Mouse (Mus musculus) granulocyte monocyte progenitor cell, adult 5-6 weeks (primary cell): ENCODE results near the gene Ebf1. TPM values are rescaled to one million over a fixed set of nuclear protein-coding genes. Genes with fewer than 3 reads are reported as not detected.

Experiments used
- ATAC-seq: replicated peaks from 2 replicates; pipeline ENCODE4 v1.8.0; 2016; ENCODE audit warnings: mild to moderate bottlenecking, moderate TSS enrichment, inconsistent platforms; ENCODE audit not compliant: poor library complexity, severe bottlenecking
- total RNA-seq, 2 experiments: library from RNA; stranded (forward) in 1 of 2; stranded (reverse) in 1 of 2; fragments of 200-712, 200-1000 nt in 1 of 2; fragments of >200 nt in 1 of 2; fragmentation: Nextera tagmentation in 1 of 2; gene quantifications; 2 replicates each; pipeline ENCODE4 v1.2.3; 2014 to 2017

Ebf1 gene
- total RNA-seq, 2 experiments from 2014 or later, result not detected

DNA sequence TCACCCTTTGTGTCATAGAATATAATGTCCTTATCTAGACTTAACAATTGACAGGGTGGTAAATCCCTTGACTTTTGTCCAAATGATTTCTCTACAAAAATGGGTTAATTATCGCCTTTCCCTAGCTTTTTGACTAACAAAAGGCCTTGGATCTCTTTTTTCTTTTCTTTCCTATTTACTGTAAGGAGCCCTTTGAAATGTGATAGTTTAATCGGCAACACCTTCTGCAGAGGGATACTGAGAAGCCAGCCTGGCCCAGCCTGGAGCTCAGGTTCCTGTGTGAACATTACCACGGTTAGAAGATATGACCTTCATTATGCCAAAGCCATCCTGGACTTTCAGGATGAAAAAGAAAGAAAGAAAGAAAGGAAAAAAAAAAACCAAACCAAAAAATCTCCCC is 150.2 kb downstream of the Ebf1 start:
- ATAC-seq, result no peak

DNA sequence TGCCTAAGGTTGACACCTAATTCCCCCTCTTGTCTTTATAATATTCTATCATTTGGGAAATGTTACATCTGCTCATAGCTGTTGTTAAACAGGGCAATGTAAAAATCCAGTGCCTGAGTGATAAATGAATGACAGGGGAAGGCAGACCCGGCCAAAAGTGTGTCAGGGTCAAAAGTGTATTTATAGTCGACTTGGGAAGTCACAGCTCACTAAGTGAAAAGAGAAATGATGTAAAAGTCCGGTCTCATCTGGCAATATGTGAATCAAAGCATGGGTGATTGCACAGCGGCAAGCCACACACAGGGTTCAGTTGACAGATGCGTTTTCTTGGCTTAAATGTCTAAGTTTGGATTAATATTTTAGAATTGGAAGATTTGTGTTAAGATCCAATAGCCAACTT is 151.2 kb downstream of the Ebf1 start:
- no peak for ATAC-seq

DNA sequence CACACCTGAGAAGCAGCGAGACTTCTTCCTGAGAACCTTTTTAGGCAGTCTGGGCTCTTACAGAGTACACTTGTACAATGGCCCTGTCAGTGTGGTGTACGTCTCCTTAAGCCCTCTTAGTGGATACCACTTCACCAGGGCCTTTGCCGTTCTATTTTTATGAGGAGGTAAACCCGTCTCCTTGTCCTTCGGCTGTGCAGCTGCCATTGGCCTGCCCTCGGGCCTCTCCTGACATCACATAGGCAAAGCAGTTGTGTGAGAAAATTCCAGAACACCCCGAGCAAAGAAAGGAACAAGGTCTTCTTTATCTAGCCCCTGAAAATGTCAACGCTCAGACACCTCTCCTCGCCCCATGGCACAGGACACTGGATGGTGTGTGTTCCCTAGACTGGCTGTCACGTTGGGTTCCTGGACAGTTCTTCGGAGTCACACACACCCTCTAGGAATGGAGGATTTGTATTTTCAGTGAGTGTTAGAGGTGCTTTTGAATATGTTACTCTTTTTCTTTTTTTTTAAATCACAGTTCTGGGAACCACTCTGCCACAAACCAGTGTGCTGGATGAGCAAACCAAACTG is 154.0 kb downstream of the Ebf1 start:
- ATAC-seq, result no peak

DNA sequence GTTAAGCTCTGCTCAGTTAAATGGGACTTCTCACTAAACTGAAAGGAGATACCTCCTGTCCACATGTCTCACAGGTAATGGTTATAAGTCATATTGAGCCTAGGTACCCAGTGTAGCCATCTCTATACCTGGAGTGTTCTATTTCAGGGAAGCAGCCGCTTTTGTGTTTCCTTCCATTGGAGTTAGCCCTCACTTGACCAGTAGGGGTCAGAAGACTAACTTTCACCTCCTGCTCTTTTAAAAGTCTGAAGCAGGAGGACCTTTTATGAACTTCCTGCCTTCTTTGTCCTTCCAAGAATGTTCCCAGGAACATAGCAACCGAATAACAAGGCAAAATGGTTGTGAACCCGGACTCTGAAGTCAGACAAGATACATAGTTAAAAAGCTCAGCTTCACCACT is 157.3 kb downstream of the Ebf1 start:
- ATAC-seq, result no peak; the same call in 1 of the 2 replicates

DNA sequence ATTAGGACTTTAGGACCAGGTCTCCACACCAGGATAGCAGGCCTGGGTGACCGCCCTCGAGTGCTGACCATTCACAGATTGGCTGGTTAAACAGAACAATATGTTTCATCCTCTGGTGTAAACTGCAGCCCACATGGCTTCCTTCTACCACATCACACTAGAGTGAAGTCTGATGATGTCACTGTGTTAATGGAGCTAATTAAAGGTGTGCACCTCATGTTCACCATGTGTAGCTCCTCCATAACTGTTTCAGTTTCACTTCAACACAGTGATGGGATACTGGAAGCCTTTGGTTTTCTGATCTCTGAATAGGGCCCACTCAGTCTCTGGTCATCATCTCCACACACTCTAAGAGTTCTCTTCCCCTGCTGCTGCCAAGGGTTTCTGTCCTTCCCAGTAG is 158.4 kb downstream of the Ebf1 start:
- no peak for ATAC-seq

DNA sequence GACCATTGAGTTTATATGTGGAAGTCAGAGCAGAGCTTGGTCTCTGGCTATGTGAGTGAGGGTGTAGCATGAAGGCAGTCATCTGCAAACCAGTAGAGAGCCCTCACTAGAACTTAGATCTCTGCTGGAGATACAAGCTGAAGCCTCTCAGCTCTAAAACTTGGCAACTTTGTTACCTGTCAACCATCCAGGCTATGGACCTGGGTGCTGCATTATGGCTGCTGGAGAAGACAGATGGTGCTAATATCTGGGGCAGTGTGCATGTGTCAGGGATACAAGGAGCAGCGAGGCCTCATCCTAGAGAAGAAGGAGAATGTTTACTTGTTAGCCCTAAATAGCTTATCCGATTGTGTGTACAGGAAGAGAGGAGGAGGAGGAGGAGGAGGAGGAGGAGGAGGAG is 159.4 kb downstream of the Ebf1 start:
- no peak for ATAC-seq

DNA sequence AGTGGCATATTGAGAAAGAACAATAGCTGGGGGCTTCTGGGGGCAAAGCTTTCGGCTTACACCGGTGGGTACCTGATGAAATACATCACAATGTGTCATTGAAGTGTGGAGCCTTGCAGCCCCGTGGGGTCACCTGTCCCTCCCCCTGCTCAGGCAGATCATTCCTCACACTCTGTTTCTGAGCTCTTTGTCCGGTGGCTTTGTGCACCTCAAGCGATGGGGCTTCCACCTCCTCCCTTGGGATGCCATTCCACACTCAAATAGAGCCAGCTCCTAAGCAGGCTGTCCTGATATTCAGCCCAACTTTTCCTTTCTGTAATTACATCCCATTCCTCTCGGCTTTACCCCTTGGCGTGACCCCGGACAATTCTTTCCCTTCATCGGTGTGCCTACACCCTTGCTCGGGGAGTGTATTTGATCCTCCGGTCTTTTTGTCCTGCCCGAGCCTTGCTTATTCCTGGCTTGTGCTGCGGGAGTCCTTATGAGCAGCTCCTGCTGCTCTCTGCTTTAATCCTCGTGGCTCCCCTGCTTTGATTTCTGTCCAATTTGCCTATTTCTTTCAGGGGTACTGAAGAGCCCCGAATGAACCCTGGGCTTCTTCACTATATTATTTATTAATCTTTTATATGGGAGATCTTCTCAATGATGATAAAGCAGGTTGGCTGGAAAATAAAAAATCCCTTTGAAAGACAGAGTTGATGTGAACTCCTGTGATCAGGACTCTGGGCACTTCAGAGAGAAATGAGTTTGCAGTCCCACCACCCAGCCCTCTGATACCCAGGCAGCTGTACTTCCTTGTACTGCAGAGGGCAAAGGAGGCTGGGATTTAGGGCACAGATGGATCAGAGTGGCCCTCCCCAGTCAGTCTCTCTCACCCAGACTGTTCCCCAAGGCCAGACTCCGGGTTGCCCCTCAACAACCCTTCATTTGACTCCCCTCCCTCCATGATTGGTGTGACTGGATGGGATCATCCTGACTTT is 160.5 kb downstream of the Ebf1 start:
- no peak for ATAC-seq

DNA sequence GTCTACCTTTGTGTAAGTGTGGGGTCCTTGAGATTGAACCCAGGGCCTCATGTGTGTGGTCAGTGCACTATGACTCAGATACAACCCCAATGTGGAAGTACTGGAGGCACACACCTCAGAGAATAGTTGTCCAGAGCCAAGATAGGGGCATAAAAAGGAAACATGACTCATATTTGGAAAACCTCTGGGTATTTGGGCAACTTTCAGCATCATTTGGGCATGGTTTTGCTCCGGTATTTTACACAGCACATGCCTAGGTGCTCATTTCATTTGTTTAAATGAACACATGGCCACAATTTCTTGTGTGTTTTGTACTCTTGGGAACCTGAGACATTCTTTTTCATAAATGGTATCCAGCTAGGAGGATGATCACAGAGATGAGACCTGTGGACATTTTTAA is 161.9 kb downstream of the Ebf1 start:
- ATAC-seq, result no peak

DNA sequence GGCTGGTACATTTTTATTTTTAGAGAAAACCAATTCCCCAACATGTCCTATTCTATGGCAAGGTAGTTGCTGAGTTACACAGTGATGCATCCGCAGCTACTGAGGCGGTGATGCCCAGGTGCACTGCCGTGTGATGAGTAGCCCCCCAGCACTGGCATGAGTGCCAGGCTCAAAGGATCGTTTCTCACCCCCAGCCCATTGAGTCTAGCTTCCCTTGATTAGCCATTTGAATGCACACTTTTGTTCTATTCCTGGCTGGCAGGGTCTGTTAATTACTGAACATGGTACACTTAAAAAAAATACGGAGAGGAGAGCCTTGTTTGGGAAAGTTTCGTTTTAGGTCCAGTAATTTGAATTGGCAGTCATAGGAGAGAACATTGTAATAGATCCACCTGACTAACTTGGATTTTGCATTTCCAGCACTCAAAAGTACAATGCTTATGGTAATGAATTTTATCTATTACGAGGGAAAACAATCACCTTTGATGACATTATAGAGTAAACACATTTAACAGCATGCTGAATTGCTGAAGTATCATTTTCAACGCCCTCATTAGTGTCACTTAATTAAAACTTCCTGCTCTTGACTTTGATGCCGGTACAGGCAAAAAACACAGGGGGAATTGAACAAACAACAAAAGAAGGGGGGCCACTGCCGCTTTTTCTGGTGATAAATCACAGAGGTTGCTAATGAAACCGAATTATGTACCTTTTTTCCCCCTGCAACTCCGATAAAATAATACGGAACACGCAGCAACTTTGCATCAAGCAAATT is 167.3 kb downstream of the Ebf1 start:
- no peak for ATAC-seq

DNA sequence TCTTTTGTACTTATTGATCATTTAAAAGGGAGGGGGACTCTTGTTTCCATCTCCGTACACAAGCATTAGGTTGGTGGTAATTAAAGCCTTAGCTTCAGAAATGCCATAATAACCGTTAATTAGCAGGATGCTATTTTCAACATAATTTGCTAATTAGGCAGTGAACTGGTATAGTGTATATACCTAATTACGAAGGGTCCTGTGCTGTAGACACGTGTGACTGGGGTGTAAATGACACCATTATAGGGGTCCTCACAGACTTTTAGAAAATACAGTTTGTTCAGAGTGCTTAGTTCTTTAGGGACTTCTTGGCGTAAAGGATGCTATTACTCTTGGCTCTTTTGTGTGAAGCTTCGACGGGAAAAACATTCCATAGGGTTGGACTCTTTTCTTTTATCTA is 167.9 kb downstream of the Ebf1 start:
- ATAC-seq, result no peak

DNA sequence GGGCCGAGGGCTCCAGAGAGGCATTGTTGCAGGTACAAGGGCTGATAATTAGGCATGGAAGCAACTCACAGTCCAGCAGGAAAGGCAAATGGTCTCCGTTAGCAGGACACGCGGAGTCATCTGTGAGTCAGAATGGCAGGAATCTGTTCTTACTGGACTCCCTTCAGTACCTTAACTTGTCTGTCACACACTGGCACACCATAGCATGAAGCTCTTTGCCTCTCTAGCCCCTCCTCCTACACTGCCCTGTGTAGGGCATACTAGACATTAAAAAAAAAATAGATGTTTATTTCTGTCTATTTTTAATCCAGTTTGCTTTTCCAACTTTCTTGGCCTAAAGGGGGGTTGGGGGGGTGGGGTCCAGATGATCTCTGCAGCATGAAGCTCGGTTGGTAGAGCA is 168.4 kb downstream of the Ebf1 start:
- no peak for ATAC-seq

DNA sequence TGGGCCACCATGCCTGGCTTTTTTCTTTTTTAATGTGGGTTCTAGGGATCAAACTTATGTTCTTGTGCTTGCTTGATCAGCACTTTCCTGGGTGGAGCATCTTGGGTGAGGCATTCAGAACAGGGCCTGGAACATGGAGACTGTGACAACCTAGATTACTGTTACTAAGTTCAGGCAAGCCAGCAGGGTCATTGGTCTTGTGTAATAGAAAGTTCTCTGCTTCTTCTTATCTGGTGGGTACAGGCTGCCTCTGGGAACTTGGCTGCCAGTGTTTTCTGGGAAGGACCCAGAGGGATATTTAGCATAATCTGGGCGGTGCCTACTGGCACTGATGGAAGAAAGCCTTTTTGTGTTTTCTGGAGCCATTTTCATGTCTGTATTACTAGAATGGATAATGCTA is 170.9 kb downstream of the Ebf1 start:
- ATAC-seq, result no peak

DNA sequence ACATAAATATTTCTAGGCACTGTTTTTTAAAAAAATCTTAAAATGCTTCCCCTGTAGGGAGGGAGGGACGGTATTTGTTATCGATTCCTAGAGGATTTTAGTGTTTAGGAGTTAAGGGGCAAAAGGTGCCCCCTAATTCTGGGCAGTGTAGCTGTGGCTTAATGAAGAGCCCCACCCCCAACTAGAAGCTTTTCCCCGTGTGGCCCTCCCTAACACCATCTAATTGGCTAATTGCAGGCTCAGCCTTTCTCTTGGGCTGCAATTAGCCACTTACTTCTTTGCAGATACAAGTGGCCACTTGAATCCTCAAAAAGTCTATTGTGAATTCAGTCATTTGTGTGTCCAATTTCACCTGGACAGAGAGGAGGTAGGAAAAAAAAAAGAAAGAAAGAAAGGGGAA is 175.7 kb downstream of the Ebf1 start:
- ATAC-seq, result no peak

DNA sequence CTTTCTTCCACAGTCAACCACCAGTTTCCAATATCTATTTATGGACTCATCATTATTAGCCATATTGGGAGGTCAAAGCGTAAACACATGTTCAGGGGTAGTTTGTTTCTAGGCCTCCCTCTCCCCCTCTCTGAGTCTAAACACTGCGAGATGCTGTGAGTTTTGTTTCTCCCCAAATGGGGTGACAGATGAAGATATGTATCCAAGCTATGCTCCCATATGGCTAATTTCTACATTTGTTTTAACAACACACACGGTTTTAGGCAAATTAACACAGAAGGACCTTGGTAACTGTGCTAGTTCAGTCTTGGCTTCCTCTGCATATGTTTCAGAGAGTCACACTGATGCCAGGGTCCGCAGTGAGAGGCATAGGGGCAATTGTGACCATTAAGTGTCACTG is 177.8 kb downstream of the Ebf1 start:
- ATAC-seq, result no peak

DNA sequence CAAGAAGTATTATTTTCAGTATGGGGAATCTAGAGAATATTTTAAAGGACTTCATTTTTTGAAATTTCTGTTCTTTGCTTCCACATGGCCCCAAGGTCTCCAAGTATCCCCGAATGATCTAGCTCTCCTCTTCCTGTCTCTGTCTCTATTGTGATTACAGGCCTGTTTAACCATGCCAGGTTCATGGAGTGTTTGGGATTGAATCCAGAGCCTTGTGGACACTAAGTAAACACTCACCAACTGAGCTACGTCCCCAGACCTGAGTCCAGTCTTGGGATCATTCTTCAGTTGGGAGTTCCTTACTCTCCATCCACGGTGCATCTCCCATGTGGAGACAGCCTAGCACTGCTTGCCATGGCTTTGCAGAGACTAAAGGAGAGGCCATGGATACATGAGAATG is 178.7 kb downstream of the Ebf1 start:
- no peak for ATAC-seq

DNA sequence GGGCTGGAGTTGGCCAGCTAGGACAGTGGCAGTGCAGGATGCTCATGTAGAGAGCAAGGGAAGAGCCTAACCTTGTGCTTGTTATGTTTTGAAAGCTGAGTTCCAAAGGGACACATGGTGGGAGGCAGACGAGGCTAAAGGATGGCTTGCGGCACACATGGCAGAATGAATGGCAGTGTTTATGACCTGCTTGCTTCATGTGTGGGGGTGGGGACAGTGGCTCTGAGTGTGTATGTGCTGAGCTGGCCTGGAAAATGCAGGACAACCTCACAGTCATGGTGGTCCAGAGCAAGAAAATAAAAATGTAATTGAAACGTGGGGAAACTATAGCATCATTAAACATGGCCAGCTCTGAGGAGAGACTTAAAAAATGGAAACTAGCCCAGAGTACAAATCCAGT is 181.2 kb downstream of the Ebf1 start:
- ATAC-seq, result no peak

DNA sequence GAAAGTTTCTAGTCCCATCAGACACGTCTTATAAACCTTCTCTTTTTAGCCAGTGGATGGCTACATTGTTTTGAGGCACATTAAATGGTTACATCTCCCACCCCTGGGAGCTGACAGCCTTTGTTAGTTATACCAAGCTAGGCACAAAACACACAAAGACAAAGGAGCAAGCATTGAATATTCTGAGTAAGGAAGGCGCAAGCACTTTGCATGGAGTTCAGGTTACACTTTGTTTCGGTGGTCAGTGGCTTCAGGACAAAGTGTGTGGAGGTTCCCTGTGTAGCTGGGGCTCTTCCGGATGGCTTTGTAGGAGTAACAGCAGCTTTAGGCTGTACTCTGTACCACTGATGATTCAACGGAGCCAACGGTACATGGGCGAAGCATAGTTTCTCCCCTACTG is 186.9 kb downstream of the Ebf1 start:
- no peak for ATAC-seq

DNA sequence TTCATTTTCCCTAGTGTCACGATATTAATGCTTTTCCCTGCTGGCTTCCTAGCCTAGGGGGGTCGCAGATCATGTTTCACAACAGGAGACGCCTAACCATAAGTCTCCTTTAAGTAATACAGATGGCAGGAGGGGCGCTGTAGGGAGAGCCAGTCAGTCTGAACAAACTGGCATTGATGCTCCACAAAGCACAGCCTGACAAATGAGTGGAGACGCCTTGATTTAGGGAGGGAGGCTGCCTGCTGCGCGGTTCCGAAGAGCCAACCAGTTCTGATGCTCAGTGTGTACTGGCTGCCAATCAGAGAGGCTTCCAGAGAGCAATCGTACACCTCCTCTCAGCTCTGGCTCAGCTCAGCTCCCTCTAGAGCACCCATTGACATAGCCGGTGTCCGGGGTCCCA is 189.5 kb downstream of the Ebf1 start:
- no peak for ATAC-seq

DNA sequence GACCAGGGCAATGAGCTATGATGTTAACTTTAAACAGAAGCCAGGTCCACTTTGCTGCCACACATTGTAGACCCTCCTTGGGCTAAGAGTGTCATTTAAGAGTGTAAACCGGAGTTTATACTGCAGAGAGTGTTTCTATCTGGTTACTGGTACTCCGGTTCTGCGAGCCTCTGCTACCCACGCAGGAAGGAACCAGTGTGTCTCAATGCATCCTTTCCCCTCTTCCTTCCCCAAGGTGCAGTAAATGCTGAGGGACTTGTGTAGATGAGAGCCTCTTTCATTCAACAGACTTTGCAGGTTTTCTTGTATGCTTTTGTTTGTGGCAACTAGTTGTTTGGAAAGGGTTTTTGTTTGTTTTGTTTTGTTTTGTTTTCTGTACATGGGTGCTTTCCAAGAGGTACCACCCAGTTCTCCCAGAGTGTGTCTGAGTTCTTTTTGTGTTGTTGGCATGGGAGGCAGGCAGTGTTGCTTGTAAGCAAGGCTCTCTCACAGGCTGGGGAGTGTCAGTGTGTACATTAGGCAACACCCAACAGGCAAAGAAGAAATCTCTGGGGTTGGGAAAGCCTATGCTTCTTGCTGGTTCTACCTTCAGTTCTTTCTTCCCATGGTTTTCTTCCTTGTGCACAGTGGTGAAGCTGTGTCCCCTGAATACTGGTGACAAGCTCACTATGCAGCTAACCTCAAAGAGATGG is 191.9 kb downstream of the Ebf1 start:
- no peak; the same call in 1 of the 2 replicates for ATAC-seq

DNA sequence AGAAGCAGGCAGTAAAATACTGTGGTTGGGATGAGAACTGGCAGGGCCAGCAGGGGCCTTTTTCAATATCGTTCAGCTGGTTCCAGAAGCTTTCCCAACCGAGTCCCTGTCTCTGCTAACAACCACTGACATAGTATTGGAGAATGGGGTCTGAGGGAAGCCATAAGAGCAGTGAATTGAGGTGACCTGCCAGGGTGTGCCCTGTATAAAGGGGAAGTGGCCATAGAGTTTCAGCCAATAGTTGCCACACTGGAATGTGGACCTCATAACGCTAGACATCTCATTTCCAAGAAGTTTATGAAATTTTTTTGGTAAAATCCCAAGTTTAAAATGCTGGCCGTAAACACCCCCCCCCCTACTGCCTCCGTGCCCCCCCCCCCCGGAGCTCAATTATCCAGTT is 193.9 kb downstream of the Ebf1 start:
- ATAC-seq, result peak; percentile 67
